Mouse (Mus musculus): ENCODE results near the gene Zfp664.

GRCm38 (mm10) chr5:124853079-124853478 is 9.4 kb upstream of the Zfp664 start:
- no peak for TF ChIP-seq POLR2A (IDR thresholded peaks at IDR 0.05; ENCODE audit: extremely low read depth, insufficient read depth, low read length)
- no peak for TF ChIP-seq CTCF (IDR thresholded peaks at IDR 0.05; ENCODE audit: extremely low read depth, insufficient read depth, low read length)
